Mouse (Mus musculus): ENCODE results near the gene Fitm2.

DNA sequence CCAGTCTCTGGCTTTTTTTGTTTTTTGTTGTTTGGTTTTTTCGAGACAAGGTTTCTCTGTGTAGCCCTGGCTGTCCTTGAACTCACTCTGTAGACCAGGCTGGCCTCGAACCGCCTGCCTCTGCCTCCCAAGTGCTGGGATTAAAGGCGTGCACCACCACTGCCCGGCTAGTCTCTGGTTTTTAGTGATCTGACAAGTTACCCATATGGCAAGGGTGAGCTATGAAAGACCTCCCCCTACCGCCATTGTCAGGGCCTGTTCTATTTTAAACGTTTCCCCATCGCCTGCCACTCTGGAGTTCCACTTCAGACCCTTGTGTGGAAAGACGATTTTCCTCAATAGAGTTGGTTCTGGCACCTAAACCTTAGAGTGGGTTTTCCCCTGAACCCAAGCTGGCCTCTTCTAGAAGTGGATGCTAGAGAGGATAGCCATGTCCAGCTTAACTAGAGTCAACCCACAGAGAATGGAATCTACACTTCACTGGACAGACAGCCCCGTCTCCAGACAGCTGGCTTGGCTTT, 52.0 kb downstream of the Fitm2 start:
- TF ChIP-seq CEBPB (IDR thresholded peaks at IDR 0.05; ENCODE audit: low read depth) = no peak
- no peak for TF ChIP-seq CTCF (IDR thresholded peaks at IDR 0.05; ENCODE audit: control insufficient read depth, insufficient read depth, insufficient read length)
- no peak for TF ChIP-seq MAX (IDR thresholded peaks at IDR 0.05)
- no peak for TF ChIP-seq MYOG (IDR thresholded peaks at IDR 0.05; ENCODE audit: control insufficient read depth, extremely low read depth, insufficient read length)
- no peak for TF ChIP-seq MYOD1 (IDR thresholded peaks at IDR 0.05; ENCODE audit: control insufficient read depth, insufficient read length, low read depth)

Measured in C2C12 (cell line).